44 mouse cellular contexts compared by ENCODE assay signal in the genomic region with DNA sequence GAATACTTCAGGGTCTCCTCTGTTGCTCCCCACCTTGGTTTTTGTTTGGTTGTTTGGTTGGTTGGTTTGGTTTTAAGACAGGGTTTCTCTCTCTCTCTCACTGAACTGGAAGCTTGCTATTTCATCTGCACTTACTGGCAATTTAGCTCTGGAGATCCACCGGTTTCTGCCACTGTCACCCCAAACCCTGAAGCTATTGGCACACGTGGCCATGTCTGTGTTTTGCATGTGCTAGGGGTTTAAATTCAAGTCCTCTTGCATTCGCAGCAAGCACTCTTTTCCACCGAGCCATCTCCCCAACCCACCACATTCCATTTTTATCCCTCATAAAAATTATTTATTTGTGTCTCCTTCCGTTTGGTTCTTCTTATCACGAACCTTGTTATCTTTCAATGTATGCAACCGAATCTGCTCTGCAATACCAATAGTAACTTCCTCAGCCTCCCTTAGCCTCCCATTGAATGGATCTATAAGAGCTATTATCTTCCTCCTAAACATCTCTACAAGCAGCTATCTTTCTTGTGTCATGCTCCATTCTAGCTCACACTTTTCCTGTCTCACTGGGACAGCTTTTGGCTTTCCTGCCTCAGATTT. TPM values are rescaled to one million over a fixed set of nuclear protein-coding genes. Genes with fewer than 3 reads are reported as not detected.
"Had no signal": no experiment of that assay in that cellular context is flagged by ENCODE, and none has a peak within 500 bp of the region (broad histone marks: within the 10 kb centered on the region; RNA-seq: fewer than 3 reads in every experiment).

No protein-coding gene starts in this region.

- H3K36me3 ChIP-seq: heart, embryonic 10.5 days; heart, embryonic 12.5 days; heart, embryonic 13.5 days; heart, embryonic 15.5 days; hindbrain, embryonic 10.5 days; hindbrain, embryonic 12.5 days; hindbrain, embryonic 13.5 days; hindbrain, embryonic 15.5 days; intestine, embryonic 15.5 days; kidney, embryonic 15.5 days had no signal

- H3K4me2 ChIP-seq: heart, embryonic 11.5 days; heart, embryonic 12.5 days; heart, embryonic 13.5 days; heart, embryonic 15.5 days; hindbrain, embryonic 12.5 days; hindbrain, embryonic 13.5 days; hindbrain, embryonic 14.5 days; hindbrain, embryonic 15.5 days; intestine, embryonic 15.5 days; kidney, embryonic 15.5 days had no signal

- H3K4me1 ChIP-seq: hindbrain, embryonic 10.5 days; hindbrain, embryonic 12.5 days; hindbrain, embryonic 13.5 days; hindbrain, embryonic 15.5 days; intestine, embryonic 15.5 days had no signal

- ATAC-seq: hindbrain, embryonic 16.5 days; hindbrain, postnatal 0 days; inflammation-experienced regulatory T-cells, adult 6 months; intestine, embryonic 15.5 days; intestine, embryonic 16.5 days; intestine, postnatal 0 days had no signal

- H3K9ac ChIP-seq: heart, embryonic 12.5 days; heart, embryonic 13.5 days; heart, embryonic 15.5 days; hindbrain, embryonic 12.5 days; hindbrain, embryonic 13.5 days; hindbrain, embryonic 14.5 days; hindbrain, embryonic 15.5 days; intestine, embryonic 15.5 days; kidney, embryonic 15.5 days had no signal

- H3K27me3 ChIP-seq: heart, embryonic 12.5 days; heart, embryonic 13.5 days; heart, embryonic 15.5 days; hindbrain, embryonic 12.5 days; hindbrain, embryonic 13.5 days; hindbrain, embryonic 15.5 days; intestine, embryonic 15.5 days; kidney, embryonic 15.5 days had no signal

- H3K27ac ChIP-seq: heart, embryonic 10.5 days; heart, embryonic 13.5 days; heart, embryonic 15.5 days; hindbrain, embryonic 10.5 days; hindbrain, embryonic 12.5 days; hindbrain, embryonic 13.5 days; hindbrain, embryonic 14.5 days; hindbrain, embryonic 15.5 days; hindbrain, postnatal 0 days; intestine, embryonic 15.5 days; kidney, embryonic 15.5 days; kidney, postnatal 0 days; layer of hippocampus, adult 2 months had no signal

- DNase-seq: heart, postnatal 10 days; heart, postnatal 14 days; heart, postnatal 36 days; heart, postnatal 4 days; kidney, adult 11 months; kidney, adult 18-20 months; kidney, adult 2 months; kidney, adult 8-10 months; kidney, adult 9 months; kidney, postnatal 10 days; kidney, postnatal 14 days; kidney, postnatal 25 days; kidney, postnatal 36 days; kidney, postnatal 4 days; layer of hippocampus, adult 9-11 months; layer of hippocampus, postnatal 36 days had no signal

- H3K4me3 ChIP-seq: heart, embryonic 10.5 days; heart, embryonic 12.5 days; heart, embryonic 13.5 days; heart, embryonic 15.5 days; hindbrain, embryonic 10.5 days; hindbrain, embryonic 12.5 days; hindbrain, embryonic 13.5 days; hindbrain, embryonic 15.5 days; intestine, embryonic 15.5 days; kidney, embryonic 15.5 days; layer of hippocampus, adult 2 months had no signal

- H3K9me3 ChIP-seq: heart, embryonic 10.5 days; heart, embryonic 13.5 days; heart, embryonic 15.5 days; hindbrain, embryonic 10.5 days; hindbrain, embryonic 12.5 days; hindbrain, embryonic 13.5 days; hindbrain, embryonic 15.5 days; intestine, embryonic 15.5 days; kidney, embryonic 15.5 days had no signal

RNA-seq across cellular contexts. Expression of a gene that starts 30.0 kb away (rescaled TPM):
- total RNA-seq: hindbrain, postnatal 0 days; layer of hippocampus, adult 18-20 months; layer of hippocampus, adult 2 months; layer of hippocampus, adult 8-10 months; layer of hippocampus, postnatal 10 days; layer of hippocampus, postnatal 14 days; layer of hippocampus, postnatal 25 days; layer of hippocampus, postnatal 36 days; left cerebral cortex, adult 18-20 months had no signal
- polyA plus RNA-seq: heart, embryonic 10.5 days; heart, embryonic 12.5 days; heart, embryonic 13.5 days; heart, embryonic 14.5 days; heart, postnatal 0 days; hindbrain, embryonic 10.5 days; hindbrain, embryonic 12.5 days; hindbrain, embryonic 14.5 days; hindbrain, embryonic 15.5 days; hindbrain, embryonic 16.5 days; hindbrain, postnatal 0 days; kidney, embryonic 14.5 days; kidney, embryonic 15.5 days; kidney, postnatal 0 days had no signal
